Mouse (Mus musculus): ENCODE measurements around the gene Cct3.
"Not testable (repeated sequence)": the region's sequence is repeated elsewhere in the genome, so short reads cannot be mapped to it uniquely, and the experiment has no call there.

Cct3 gene

GRCm38 (mm10) chr3:88291970-88292369, 4.9 kb upstream of the Cct3 start:
- DNase-seq (ENCODE audit: low spot score): peak; percentile 16

GRCm38 (mm10) chr3:88295272-88295671, 1.6 kb upstream of the Cct3 start:
- not testable (repeated sequence) for DNase-seq (ENCODE audit: low spot score)

- no peak for DNase-seq (ENCODE audit: low spot score)
These were observed 781 bp upstream of the Cct3 start for GRCm38 (mm10) chr3:88296110-88296560.

GRCm38 (mm10) chr3:88297321-88297851, 470 bp downstream of the Cct3 start:
- DNase-seq (ENCODE audit: low spot score): no peak

GRCm38 (mm10) chr3:88299172-88299571, 2.3 kb downstream of the Cct3 start:
- no peak for DNase-seq (ENCODE audit: low spot score)

- DNase-seq (ENCODE audit: low spot score): peak; percentile 72
These were observed 28.1 kb downstream of the Cct3 start, which contains the start of gene Glmp for GRCm38 (mm10) chr3:88324951-88325405. Gene Glmp (plus strand): TSS chr3:88325023.

- no peak for DNase-seq (ENCODE audit: low spot score)
These were observed 32.0 kb downstream of the Cct3 start for GRCm38 (mm10) chr3:88328956-88329355.

- peak; percentile 46 for DNase-seq (ENCODE audit: low spot score)
These were observed 34.4 kb downstream of the Cct3 start for GRCm38 (mm10) chr3:88331282-88331681.

- peak; percentile 83 for DNase-seq (ENCODE audit: low spot score)
These were observed 37.2 kb downstream of the Cct3 start for GRCm38 (mm10) chr3:88334029-88334658.

- no peak for DNase-seq (ENCODE audit: low spot score)
These were observed 38.1 kb downstream of the Cct3 start for GRCm38 (mm10) chr3:88334902-88335435.

GRCm38 (mm10) chr3:88335436-88336053, 38.6 kb downstream of the Cct3 start:
- DNase-seq (ENCODE audit: low spot score): no peak

GRCm38 (mm10) chr3:88336058-88337013, 39.4 kb downstream of the Cct3 start, which contains the start of the genes Tmem79 and Smg5:
Gene Tmem79 (minus strand): TSS chr3:88336148.
Gene Smg5 (plus strand): TSS chr3:88336260.
- DNase-seq (ENCODE audit: low spot score): peak; percentile 97

- DNase-seq (ENCODE audit: low spot score): no peak
These were observed 40.6 kb downstream of the Cct3 start for GRCm38 (mm10) chr3:88337367-88338020.

GRCm38 (mm10) chr3:88338316-88338715, 41.4 kb downstream of the Cct3 start:
- DNase-seq (ENCODE audit: low spot score): no peak

GRCm38 (mm10) chr3:88339006-88339405, 42.1 kb downstream of the Cct3 start:
- no peak for DNase-seq (ENCODE audit: low spot score)

GRCm38 (mm10) chr3:88350732-88351131, 53.8 kb downstream of the Cct3 start:
- DNase-seq (ENCODE audit: low spot score): no peak

GRCm38 (mm10) chr3:88352907-88353306, 56.0 kb downstream of the Cct3 start:
- no peak for DNase-seq (ENCODE audit: low spot score)

- no peak for DNase-seq (ENCODE audit: low spot score)
These were observed 57.7 kb downstream of the Cct3 start for GRCm38 (mm10) chr3:88354396-88355165.

- no peak for DNase-seq (ENCODE audit: low spot score)
These were observed 62.7 kb downstream of the Cct3 start for GRCm38 (mm10) chr3:88359584-88359983.

- DNase-seq (ENCODE audit: low spot score): no peak
These were observed 63.1 kb downstream of the Cct3 start for GRCm38 (mm10) chr3:88359989-88360388.
